Mouse (Mus musculus) c-Kit-positive CD71-negative TER-119-negative erythroid progenitor cells, embryonic 14.5 days (primary cell): Measurements from ENCODE around the gene Cbwd1.
"Not testable (repeated sequence)": the region's sequence is repeated elsewhere in the genome, so short reads cannot be mapped to it uniquely, and the experiment has no call there.

ENCODE experiments used
- DNase-seq: peaks from one replicate; pipeline ENCODE4 v3.0.0-alpha.2; 2013; ENCODE audit warnings: low read depth

The Cbwd1 gene

DNA sequence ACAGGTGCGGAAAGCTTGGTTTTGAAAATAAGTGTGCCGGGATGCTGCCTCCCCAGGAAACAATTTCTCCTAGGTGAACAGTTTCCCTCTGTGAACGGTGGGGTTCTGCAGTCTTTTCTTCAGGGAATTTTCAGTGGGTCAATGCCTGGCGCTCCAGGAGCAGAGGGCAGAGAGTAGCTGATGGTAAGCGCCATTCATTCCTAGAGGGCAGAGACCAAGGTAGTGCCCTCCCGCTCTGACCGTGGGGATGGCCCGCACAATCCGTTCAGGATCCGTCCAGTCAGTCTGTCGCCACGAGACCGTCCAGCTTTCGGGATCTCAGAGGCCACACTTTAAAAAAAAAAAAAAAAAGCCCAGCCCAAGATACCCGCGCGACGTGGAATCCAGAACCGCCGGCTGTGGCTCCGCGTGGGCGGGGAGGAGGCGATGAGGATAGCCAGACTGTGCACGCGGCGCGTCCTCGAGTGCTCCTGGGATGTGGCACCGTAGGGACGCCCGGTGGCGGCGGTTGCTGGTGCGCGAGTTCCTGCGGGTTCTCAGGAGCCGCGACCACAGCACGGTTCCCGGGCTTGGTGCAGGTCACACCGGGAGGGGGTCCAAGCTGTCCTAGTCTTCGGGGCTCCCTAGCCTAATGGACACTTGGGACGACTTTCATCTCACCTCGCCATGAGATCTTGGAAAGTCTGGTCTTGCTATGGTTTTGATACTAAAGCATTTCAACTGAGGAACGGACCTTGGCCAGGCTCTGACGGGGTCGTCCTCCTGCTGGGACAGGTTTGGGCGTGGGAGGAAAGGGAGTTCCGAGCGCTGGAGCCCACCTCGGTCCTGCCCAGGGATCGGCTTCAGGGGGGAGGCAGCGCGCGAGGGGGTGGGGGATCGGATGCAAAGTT, 64.2 kb downstream of the Cbwd1 start:
- DNase-seq, result no peak

DNA sequence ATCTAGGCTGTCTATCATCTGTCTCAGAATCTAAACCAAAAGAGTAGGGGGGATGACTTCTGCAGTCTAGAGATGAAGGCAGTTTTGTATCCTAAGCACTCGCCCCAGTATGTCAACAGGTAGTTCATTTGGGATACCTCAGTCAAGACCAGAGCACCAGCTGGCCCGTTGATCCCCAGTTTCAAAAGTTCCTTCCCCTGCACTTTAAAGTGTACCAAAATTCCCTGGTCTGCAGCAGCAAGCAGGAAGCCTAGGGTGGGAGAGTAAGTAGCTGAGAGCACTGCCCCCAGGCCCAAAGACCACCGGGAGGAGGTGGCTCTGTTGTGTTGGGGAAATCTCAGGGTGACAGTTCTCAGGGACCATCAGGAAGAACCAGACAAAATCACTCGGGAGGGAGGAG, 64.9 kb downstream of the Cbwd1 start:
- no peak for DNase-seq

DNA sequence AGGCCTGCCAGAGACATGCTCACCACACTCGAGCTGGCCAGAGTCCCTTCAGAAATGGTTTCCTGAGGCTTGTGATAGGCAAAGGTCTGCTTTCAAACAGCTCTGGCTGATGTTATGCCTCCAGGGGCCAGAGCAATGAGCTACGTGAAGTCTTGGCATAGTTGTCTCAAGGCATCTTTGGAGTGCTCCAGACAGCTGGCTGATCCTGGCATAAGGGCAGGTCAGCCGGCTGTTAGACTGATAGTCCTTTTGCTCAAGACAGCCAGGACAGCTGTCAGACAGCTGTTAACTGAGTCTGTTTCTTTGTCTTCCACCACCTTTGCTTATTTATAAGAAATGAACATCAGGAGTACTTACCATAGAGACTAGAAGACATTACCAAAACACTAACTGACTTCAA, 74.5 kb downstream of the Cbwd1 start:
- DNase-seq, result no peak

DNA sequence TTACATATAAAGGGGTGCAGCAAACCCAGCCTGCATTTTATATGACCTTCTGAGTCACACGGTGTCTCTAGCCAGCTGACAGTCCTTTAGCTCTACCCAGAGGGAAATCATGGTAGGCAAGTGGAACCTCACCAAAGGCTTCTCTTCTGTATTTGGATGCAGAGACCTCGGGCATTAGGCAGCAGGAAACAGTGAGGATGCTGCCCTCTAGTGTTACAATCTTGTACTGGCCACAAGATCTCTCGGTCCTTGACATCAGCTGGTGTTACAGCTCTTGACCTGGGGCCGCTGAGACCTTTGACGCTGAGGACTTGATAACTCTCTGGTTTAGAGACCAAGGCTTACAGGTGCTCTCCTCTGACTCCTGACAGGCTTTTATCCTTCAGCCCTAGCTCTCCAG, 75.9 kb downstream of the Cbwd1 start:
- peak; percentile 37 for DNase-seq

DNA sequence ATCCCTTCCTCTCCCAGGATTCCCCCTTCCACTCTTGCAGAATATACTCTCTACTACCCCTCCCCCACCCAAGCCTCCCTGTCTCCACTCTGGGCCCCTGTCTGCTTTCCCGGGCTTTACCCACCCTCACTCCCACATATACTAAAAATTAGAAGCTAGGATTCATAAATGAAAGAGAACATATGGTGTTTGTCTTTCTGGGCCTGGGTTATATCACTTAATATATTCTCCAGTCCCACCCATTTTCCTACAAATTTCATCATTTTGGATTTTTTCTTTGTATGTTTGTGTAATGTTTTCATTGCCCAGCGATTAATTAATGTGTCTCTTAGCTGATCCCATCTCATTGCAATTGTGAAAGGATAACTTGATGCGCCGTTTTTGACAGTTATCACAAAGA, 80.2 kb downstream of the Cbwd1 start:
- DNase-seq, result no peak

DNA sequence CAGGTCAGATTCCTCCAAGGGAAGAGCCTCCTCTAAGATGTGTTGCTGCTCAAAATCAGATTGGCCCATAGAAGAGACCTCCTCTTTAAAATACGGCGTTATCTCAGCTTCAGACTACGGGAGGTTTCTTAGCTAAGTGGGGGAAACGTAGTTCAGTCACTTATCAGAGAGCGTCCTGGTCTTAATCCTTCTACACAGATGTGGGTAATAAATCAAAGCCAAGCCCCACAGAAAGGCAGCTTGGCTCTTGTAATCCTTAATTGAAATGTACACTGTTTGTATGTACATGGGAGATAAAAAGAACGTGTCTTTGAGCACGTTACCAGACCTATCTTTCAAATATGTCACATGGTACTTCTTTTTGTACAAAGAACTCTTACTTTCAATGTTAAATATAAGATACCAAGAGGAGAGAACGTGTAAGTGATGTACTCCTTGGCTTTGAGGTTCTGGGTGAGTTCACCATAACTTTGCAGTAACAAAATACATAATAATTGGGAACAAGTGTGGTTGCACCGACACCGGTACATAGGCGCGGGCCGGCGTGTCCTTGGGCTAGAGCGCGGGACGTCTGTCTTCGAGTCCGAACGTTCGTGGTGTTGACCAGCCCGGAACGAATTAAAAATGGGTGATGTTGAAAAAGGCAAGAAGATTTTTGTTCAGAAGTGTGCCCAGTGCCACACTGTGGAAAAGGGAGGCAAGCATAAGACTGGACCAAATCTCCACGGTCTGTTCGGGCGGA, 86.1 kb downstream of the Cbwd1 start, which contains the start of gene Gm10053:
Gene Gm10053 (plus strand): TSS at position 558 of the 742 bp plus-strand sequence.
- not testable (repeated sequence) for DNase-seq

DNA sequence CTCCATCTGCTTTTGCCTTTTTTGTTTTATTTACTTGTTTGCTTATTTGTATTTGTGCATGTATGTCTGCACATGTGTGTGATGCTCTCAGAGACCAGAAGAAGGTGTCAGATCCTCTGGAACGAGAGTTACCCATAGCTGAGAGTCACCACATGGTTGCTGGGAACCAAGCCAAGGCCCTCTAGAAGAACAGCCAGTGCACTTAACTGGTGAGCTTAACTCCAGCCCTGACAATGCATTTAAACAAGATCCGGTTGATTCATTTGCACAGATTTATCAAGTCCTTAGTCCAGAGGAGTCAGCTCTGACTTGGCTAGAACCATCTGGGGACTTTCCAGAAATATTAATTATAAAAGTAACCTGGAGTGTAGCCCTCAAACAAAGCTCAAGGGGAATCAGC, 87.5 kb downstream of the Cbwd1 start:
- no peak for DNase-seq

DNA sequence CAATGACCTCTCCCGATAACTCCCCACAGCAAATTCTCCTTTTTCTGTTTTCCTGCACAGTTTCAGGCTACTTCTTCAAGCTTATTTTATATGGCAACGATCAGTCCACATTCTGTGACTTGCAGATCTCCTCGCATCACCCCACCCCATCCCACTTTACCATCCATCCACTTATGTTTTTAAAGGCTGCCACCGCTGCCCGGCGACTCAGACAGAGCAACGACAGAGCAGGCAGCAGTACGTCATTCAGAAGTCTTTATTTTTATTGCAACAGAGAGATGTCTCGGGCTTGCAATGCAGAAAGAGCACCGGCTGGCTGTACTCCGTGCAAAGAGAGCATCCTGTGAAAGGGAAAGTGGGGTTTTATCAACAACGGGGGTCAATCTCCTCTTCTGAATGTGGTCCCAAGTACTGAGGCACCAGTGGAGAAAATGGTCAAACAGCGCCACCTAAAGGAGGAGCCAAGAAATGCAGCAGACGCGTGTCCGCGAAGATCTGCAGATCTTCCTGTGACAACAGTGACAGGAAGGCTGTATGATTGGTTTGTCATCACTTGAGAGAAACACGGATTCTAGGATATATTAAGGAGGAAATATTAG, 90.3 kb downstream of the Cbwd1 start:
- DNase-seq, result peak; percentile 67
